Mouse (Mus musculus): Measurements from ENCODE around the gene 4930568D16Rik. TPM values are rescaled to one million over a fixed set of nuclear protein-coding genes. Genes with fewer than 3 reads are reported as not detected.

The 4930568D16Rik gene
- polyA plus RNA-seq, 1 experiment from 2014 or later = not detected

DNA sequence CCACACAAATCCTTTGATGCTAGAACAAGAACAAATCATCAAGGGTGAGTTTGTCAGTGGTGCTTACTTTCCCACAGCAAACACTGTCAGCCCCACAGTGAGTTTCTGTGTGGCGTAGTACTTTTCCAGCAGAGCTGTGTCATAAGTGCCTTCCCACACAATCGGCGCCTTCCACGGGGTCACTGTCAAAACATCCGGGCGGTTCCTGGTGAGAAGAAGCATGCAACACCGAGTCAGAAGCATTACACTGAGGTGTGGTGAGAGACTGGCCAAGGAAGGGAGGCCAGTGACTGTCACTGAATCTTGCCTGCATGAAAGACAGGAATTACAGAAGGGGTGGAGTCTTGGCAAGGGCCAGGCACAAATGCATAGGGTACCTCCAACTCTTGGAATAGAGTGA lies 40.3 kb upstream of the 4930568D16Rik start:
- WGBS = 66% methylated on average over 7 of the region's 7 CpGs
- no peak for ATAC-seq (ENCODE audit: insufficient number of reproducible peaks, insufficient read depth, low FRiP score, low read depth)
- H3K9me3 ChIP-seq (ENCODE audit: control insufficient read depth, low read depth, low read length) = no peaks in the 10 kb centered on the region
- H3K27ac ChIP-seq (ENCODE audit: low read length) = no peak overlapping the region
- H3K9ac ChIP-seq (replicated peaks; ENCODE audit: low read depth, low read length) = no peak overlapping the region
- H3K36me3 ChIP-seq (ENCODE audit: control insufficient read depth, insufficient read depth, low read length) = peaks cover 5% of the 10 kb centered on the region; the same call in 1 of the 2 replicates
- no peak overlapping the region for H3K4me3 ChIP-seq (ENCODE audit: low read depth, low read length)
- H3K27me3 ChIP-seq (ENCODE audit: control insufficient read depth, insufficient read depth, low read length) = no peaks in the 10 kb centered on the region
- no peaks in the 10 kb centered on the region for H3K4me1 ChIP-seq (ENCODE audit: control insufficient read depth, insufficient read depth, low read length)
- no peak overlapping the region for H3K4me2 ChIP-seq (replicated peaks; ENCODE audit: low read depth, low read length)

DNA sequence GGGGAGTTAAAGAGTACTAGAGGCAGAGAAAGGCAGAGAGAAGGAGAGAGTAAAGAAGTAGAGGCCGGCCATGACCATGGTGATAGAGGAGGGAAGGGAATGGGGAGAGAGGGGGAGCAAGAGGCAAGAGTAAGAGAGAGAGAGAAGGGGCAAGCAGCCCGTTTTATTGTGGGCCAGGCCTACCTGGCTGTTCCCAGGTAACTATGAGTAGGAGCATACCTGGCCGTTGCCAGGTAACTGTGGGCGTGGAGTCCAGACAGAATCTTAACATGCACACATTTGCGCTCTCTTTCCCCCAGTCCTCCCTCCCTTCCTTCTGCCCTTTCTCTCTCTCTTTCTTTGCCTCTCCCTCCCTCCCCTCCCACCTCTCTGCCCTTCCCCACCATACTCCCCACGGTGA lies 39.7 kb upstream of the 4930568D16Rik start:
- ATAC-seq (ENCODE audit: insufficient number of reproducible peaks, insufficient read depth, low FRiP score, low read depth) = no peak
- 68% methylated on average over 6 of the region's 6 CpGs for WGBS
- no peaks in the 10 kb centered on the region for H3K27me3 ChIP-seq (ENCODE audit: control insufficient read depth, insufficient read depth, low read length)
- no peak overlapping the region for H3K4me2 ChIP-seq (replicated peaks; ENCODE audit: low read depth, low read length)
- no peaks in the 10 kb centered on the region for H3K9me3 ChIP-seq (ENCODE audit: control insufficient read depth, low read depth, low read length)
- H3K36me3 ChIP-seq (ENCODE audit: control insufficient read depth, insufficient read depth, low read length) = peaks cover 6% of the 10 kb centered on the region; the same call in 1 of the 2 replicates
- no peak overlapping the region for H3K9ac ChIP-seq (replicated peaks; ENCODE audit: low read depth, low read length)
- H3K4me3 ChIP-seq (ENCODE audit: low read depth, low read length) = no peak overlapping the region
- H3K4me1 ChIP-seq (ENCODE audit: control insufficient read depth, insufficient read depth, low read length) = no peaks in the 10 kb centered on the region
- no peak overlapping the region for H3K27ac ChIP-seq (ENCODE audit: low read length)

DNA sequence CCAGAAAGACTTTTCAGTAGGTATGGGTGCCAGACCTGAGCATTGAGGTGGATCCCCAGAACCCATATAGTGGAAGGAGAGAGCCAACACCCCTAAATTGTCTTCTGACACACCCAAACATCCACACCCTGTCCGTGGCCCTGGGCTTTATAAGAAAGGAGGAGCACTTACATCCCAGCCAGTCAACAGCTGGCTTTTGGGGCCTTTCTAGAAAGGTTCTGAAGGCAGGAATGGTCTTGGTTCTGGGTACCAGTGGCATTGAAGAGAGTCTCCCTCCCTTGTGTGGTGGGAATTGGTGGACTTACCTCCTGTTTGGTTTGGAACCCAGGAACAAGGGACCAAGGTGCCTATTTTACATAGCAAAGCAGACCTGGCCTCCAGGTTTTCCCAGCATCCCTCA lies 39.1 kb upstream of the 4930568D16Rik start:
- ATAC-seq (ENCODE audit: insufficient number of reproducible peaks, insufficient read depth, low FRiP score, low read depth) = no peak
- Histone ChIP-seq H3K9me3 (ENCODE audit: control insufficient read depth, low read depth, low read length) (no peaks in the 10 kb centered on the region), H3K27me3 (ENCODE audit: control insufficient read depth, insufficient read depth, low read length) (no peaks in the 10 kb centered on the region), H3K4me3 (ENCODE audit: low read depth, low read length) (no peak overlapping the region), H3K4me1 (ENCODE audit: control insufficient read depth, insufficient read depth, low read length) (no peaks in the 10 kb centered on the region), H3K9ac (replicated peaks; ENCODE audit: low read depth, low read length) (no peak overlapping the region), H3K4me2 (replicated peaks; ENCODE audit: low read depth, low read length) (no peak overlapping the region), H3K36me3 (ENCODE audit: control insufficient read depth, insufficient read depth, low read length) (peaks cover 10% of the 10 kb centered on the region; the same call in 1 of the 2 replicates), H3K27ac (ENCODE audit: low read length) (no peak overlapping the region)
- 76% methylated on average over 1 of the region's 1 CpGs for WGBS

DNA sequence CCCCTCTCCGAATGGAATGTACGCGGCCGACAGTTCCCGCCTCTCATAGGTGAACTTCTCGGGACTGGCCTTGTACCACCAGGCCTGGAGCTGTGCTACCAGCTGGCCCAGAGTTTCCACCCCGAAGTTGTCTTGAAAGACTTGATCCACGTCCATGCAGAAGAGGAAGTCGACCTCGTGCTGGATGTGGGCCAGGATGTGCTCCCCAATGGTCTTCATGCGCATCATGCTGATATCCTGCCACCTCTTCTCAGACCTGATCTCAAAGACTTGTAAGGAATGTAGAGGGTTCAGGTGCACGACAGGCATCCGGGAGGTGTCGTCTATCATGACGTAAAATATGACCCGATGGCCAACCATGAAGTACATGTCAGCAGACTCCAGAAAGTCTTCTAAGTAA lies 34.9 kb upstream of the 4930568D16Rik start:
- whole genome bisulfite sequencing = 90% methylated on average over 16 of the region's 16 CpGs
- H3K4me3 ChIP-seq (ENCODE audit: low read depth, low read length) = no peak overlapping the region
- H3K4me2 ChIP-seq (replicated peaks; ENCODE audit: low read depth, low read length) = no peak overlapping the region
- peaks cover 10% of the 10 kb centered on the region; the same call in 1 of the 2 replicates for H3K36me3 ChIP-seq (ENCODE audit: control insufficient read depth, insufficient read depth, low read length)
- no peak for ATAC-seq (ENCODE audit: insufficient number of reproducible peaks, insufficient read depth, low FRiP score, low read depth)
- H3K9ac ChIP-seq (replicated peaks; ENCODE audit: low read depth, low read length) = no peak overlapping the region
- H3K27me3 ChIP-seq (ENCODE audit: control insufficient read depth, insufficient read depth, low read length) = no peaks in the 10 kb centered on the region
- H3K27ac ChIP-seq (ENCODE audit: low read length) = no peak overlapping the region
- H3K9me3 ChIP-seq (ENCODE audit: control insufficient read depth, low read depth, low read length) = no peaks in the 10 kb centered on the region
- no peaks in the 10 kb centered on the region for H3K4me1 ChIP-seq (ENCODE audit: control insufficient read depth, insufficient read depth, low read length)

DNA sequence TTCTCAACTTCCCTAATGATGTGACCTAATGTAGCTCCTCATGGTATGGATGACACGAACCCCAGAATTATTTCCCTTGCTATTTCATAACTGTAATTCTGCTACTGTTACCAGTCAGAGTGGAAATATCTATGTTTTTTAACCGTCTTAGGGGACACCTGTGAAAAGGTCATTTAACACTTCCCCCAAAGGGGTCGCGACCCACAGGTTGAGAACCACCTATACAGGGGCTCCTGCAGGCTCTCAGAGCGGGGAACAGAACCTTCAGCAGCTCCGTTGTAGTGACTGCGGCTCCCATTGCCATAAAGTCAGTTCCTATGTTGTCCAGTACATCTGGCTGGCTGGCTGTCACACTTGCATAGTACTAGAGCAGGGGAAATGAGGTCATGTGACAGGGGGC lies 33.2 kb upstream of the 4930568D16Rik start:
- Histone ChIP-seq H3K4me2 (replicated peaks; ENCODE audit: low read depth, low read length) (no peak overlapping the region), H3K4me3 (ENCODE audit: low read depth, low read length) (no peak overlapping the region), H3K36me3 (ENCODE audit: control insufficient read depth, insufficient read depth, low read length) (peaks cover 8% of the 10 kb centered on the region; the same call in 1 of the 2 replicates), H3K27me3 (ENCODE audit: control insufficient read depth, insufficient read depth, low read length) (no peaks in the 10 kb centered on the region), H3K9me3 (ENCODE audit: control insufficient read depth, low read depth, low read length) (no peaks in the 10 kb centered on the region), H3K4me1 (ENCODE audit: control insufficient read depth, insufficient read depth, low read length) (peaks cover 4% of the 10 kb centered on the region; the same call in 1 of the 2 replicates), H3K9ac (replicated peaks; ENCODE audit: low read depth, low read length) (no peak overlapping the region), H3K27ac (ENCODE audit: low read length) (no peak overlapping the region)
- 88% methylated on average over 7 of the region's 7 CpGs for WGBS
- no peak for ATAC-seq (ENCODE audit: insufficient number of reproducible peaks, insufficient read depth, low FRiP score, low read depth)

DNA sequence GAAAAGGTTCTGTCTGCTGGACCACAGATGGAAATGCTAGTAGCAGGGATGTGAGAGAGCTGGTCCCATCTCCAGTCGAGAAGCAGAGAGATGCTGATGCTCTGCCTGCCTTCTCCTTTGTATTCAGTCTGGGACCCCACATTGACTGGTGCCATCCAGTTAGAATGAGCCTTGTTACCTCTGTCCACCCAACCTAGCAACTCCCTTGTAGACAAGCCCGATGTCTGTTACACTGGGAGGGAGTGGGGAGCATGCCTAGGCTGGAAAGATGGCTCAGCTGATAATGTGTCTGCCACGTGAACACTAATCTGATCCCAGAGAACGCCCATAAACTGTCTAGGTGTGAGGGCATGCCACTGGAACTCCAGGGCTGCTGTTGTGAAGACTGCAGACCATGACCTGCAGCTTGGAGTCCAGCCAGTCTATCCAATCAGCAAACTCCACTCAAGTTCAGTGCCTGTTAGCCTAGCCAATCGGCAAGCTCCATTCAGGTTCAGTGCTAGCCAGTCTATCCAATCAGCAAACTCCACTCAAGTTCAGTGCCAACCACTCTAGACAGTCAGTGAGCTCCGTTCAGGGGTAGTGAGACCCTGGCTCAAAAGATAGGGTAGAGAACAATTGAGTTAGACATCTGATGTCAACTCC lies 30.8 kb upstream of the 4930568D16Rik start:
- Histone ChIP-seq H3K4me2 (replicated peaks; ENCODE audit: low read depth, low read length) (no peak overlapping the region), H3K4me3 (ENCODE audit: low read depth, low read length) (no peak overlapping the region), H3K9ac (replicated peaks; ENCODE audit: low read depth, low read length) (no peak overlapping the region), H3K36me3 (ENCODE audit: control insufficient read depth, insufficient read depth, low read length) (peaks cover 5% of the 10 kb centered on the region; the same call in 1 of the 2 replicates), H3K4me1 (ENCODE audit: control insufficient read depth, insufficient read depth, low read length) (peaks cover 4% of the 10 kb centered on the region; the same call in 1 of the 2 replicates), H3K27ac (ENCODE audit: low read length) (no peak overlapping the region), H3K9me3 (ENCODE audit: control insufficient read depth, low read depth, low read length) (no peaks in the 10 kb centered on the region), H3K27me3 (ENCODE audit: control insufficient read depth, insufficient read depth, low read length) (no peaks in the 10 kb centered on the region)
- ATAC-seq (ENCODE audit: insufficient number of reproducible peaks, insufficient read depth, low FRiP score, low read depth) = no peak
- 78% methylated on average over 6 of the region's 6 CpGs for WGBS

GRCm38 (mm10) chr2:35397590-35398173 lies 30.2 kb upstream of the 4930568D16Rik start:
- no peaks in the 10 kb centered on the region for H3K9me3 ChIP-seq (ENCODE audit: control insufficient read depth, low read depth, low read length)
- peaks cover 4% of the 10 kb centered on the region; the same call in 1 of the 2 replicates for H3K4me1 ChIP-seq (ENCODE audit: control insufficient read depth, insufficient read depth, low read length)
- no peak for ATAC-seq (ENCODE audit: insufficient number of reproducible peaks, insufficient read depth, low FRiP score, low read depth)
- H3K27me3 ChIP-seq (ENCODE audit: control insufficient read depth, insufficient read depth, low read length) = no peaks in the 10 kb centered on the region
- WGBS = 51% methylated on average over 11 of the region's 11 CpGs
- no peak overlapping the region for H3K27ac ChIP-seq (ENCODE audit: low read length)
- H3K4me2 ChIP-seq (replicated peaks; ENCODE audit: low read depth, low read length) = no peak overlapping the region
- H3K4me3 ChIP-seq (ENCODE audit: low read depth, low read length) = no peak overlapping the region
- no peak overlapping the region for H3K9ac ChIP-seq (replicated peaks; ENCODE audit: low read depth, low read length)
- H3K36me3 ChIP-seq (ENCODE audit: control insufficient read depth, insufficient read depth, low read length) = peaks cover 5% of the 10 kb centered on the region; the same call in 1 of the 2 replicates

- H3K4me1 ChIP-seq (ENCODE audit: control insufficient read depth, insufficient read depth, low read length) = peaks cover 4% of the 10 kb centered on the region; the same call in 1 of the 2 replicates
- H3K36me3 ChIP-seq (ENCODE audit: control insufficient read depth, insufficient read depth, low read length) = peaks cover 2% of the 10 kb centered on the region; the same call in 1 of the 2 replicates
- no peaks in the 10 kb centered on the region for H3K27me3 ChIP-seq (ENCODE audit: control insufficient read depth, insufficient read depth, low read length)
- H3K27ac ChIP-seq (ENCODE audit: low read length) = no peak within 1 kb of the TSS
- no peak within 1 kb of the TSS for H3K9ac ChIP-seq (replicated peaks; ENCODE audit: low read depth, low read length)
- no peak for ATAC-seq (ENCODE audit: insufficient number of reproducible peaks, insufficient read depth, low FRiP score, low read depth)
- H3K4me2 ChIP-seq (replicated peaks; ENCODE audit: low read depth, low read length) = no peak within 1 kb of the TSS
- H3K4me3 ChIP-seq (ENCODE audit: low read depth, low read length) = no peak within 1 kb of the TSS
- no peaks in the 10 kb centered on the region for H3K9me3 ChIP-seq (ENCODE audit: control insufficient read depth, low read depth, low read length)
- 66% methylated on average over 5 of the region's 5 CpGs for WGBS
Measured at GRCm38 (mm10) chr2:35397096-35397495, 29.6 kb upstream of the 4930568D16Rik start, which contains the start of gene 4930402F06Rik. Gene 4930402F06Rik, minus strand, starts transcription at chr2:35397175.
